Mouse (Mus musculus) heart, embryonic 12.5 days (tissue): ENCODE results near the gene Prss35. TPM values are rescaled to one million over a fixed set of nuclear protein-coding genes. Genes with fewer than 3 reads are reported as not detected.

Source experiments
- ATAC-seq: fragments of 200-750 bp; cut with Nextera tagmentation; 2 replicates; pipeline ENCODE4 v1.8.0; 2017; ENCODE audit warnings: moderate TSS enrichment, moderate library complexity; ENCODE audit not compliant: insufficient number of reproducible peaks, low FRiP score
- H3K27ac ChIP-seq: fragments of 300-500 bp; sonication (generic); 2 replicates; pipeline ENCODE4 v1.5.1; 2016; ENCODE audit warnings: mild to moderate bottlenecking, moderate library complexity; ENCODE audit not compliant: poor library complexity, severe bottlenecking
- H3K27me3 ChIP-seq: fragments of 300-500 bp; sonication (generic); replicated peaks from 2 replicates; pipeline ENCODE4 v1.6.1; 2016; ENCODE audit warnings: mild to moderate bottlenecking, moderate library complexity
- H3K36me3 ChIP-seq: fragments of 300-500 bp; sonication (generic); 2 replicates; pipeline ENCODE4 v1.6.1; 2016; ENCODE audit warnings: mild to moderate bottlenecking, moderate library complexity
- H3K4me1 ChIP-seq: fragments of 300-500 bp; sonication (generic); replicated peaks from 2 replicates; pipeline ENCODE4 v1.6.1; 2016; ENCODE audit warnings: mild to moderate bottlenecking
- H3K4me2 ChIP-seq: fragments of 300-500 bp; sonication (generic); 2 replicates; pipeline ENCODE4 v1.6.1; 2016; ENCODE audit warnings: mild to moderate bottlenecking, moderate library complexity
- H3K4me3 ChIP-seq: fragments of 300-500 bp; sonication (generic); 2 replicates; pipeline ENCODE4 v1.5.1; 2016; ENCODE audit warnings: mild to moderate bottlenecking
- H3K9ac ChIP-seq: fragments of 300-500 bp; sonication (generic); 2 replicates; pipeline ENCODE4 v1.6.1; 2016; ENCODE audit warnings: mild to moderate bottlenecking, moderate library complexity
- H3K9me3 ChIP-seq: fragments of 300-500 bp; sonication (generic); replicated peaks from 2 replicates; pipeline ENCODE4 v1.6.1; 2016; ENCODE audit warnings: mild to moderate bottlenecking, moderate library complexity
- WGBS: fragments of 180-500 bp; shearing (Covaris S2); methylation state at CpG from one replicate; pipeline ENCODE4 v1.1.7; 2016; 5-methylcytosine and 5-hydroxymethylcytosine counted together
- polyA plus RNA-seq: library from polyadenylated mRNA; unstranded; fragments of >200 nt; fragmentation: Nextera tagmentation; extraction: Ambion mirVana; gene quantifications from 2 replicates; pipeline ENCODE4 v1.2.1, GENCODE M21; 2016

Prss35 gene
- polyA plus RNA-seq, 1 experiment from 2014 or later, result 32.7 TPM

DNA sequence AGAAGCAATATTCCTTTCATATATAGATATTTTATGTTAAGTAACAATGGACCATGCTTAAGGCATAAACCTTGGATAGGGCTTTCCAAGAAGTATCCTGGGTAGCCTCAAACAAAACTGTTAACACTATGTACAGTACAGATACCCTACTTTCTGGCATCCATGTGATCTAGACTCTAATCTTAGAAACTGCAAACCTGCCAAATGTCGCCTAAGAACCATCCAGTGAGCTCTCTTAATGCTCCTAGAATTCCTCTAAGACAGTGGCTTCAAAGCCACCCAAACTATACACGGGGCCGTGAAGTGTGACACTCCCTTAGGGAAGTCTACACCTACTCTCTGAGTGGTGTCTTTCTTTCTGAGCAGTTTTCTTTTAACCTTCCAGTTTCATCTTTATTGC is 29.4 kb downstream of the Prss35 start:
- Histone ChIP-seq H3K27me3 (no peaks in the 10 kb centered on the region), H3K27ac (no peak overlapping the region), H3K4me1 (peaks cover 4% of the 10 kb centered on the region; the same call in 1 of the 2 replicates), H3K9me3 (no peaks in the 10 kb centered on the region), H3K9ac (no peak overlapping the region), H3K36me3 (peaks cover 32% of the 10 kb centered on the region), H3K4me3 (no peak overlapping the region), H3K4me2 (no peak overlapping the region)
- ATAC-seq, result no peak
- WGBS, result 56% methylated on average over 3 of the region's 3 CpGs

DNA sequence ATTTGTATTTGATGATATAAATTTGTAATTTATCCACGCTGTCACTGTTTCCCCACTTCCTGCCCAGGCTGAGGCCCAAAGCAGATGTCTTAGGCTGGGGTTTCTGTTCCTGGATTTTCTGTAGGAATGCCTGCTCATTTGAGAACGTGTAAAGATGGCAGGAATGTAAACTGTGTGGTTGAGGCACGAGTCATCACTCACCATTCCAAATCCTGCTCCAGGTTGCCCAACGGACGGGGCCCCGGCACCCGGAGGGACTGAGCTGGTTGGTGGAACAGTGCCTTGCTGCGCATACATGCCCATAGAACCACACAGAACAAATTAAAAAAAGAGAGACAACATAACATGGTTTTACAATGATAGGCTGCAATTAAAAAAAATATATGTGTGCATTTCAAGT is 30.5 kb downstream of the Prss35 start:
- ATAC-seq, result no peak
- H3K9me3 ChIP-seq, result no peaks in the 10 kb centered on the region
- no peak overlapping the region for H3K4me2 ChIP-seq
- 72% methylated on average over 8 of the region's 8 CpGs for WGBS
- peaks cover 4% of the 10 kb centered on the region; the same call in 1 of the 2 replicates for H3K4me1 ChIP-seq
- H3K27me3 ChIP-seq, result no peaks in the 10 kb centered on the region
- H3K4me3 ChIP-seq, result no peak overlapping the region
- no peak overlapping the region for H3K27ac ChIP-seq
- H3K36me3 ChIP-seq, result peaks cover 33% of the 10 kb centered on the region
- no peak overlapping the region for H3K9ac ChIP-seq

- H3K4me2 ChIP-seq, result no peak overlapping the region
- no peak overlapping the region for H3K4me3 ChIP-seq
- H3K36me3 ChIP-seq, result peaks cover 36% of the 10 kb centered on the region
- no peak for ATAC-seq
- H3K9me3 ChIP-seq, result no peaks in the 10 kb centered on the region
- no peaks in the 10 kb centered on the region for H3K27me3 ChIP-seq
- no peak overlapping the region for H3K27ac ChIP-seq
- WGBS, result 90% methylated on average over 6 of the region's 6 CpGs
- peaks cover 4% of the 10 kb centered on the region; the same call in 1 of the 2 replicates for H3K4me1 ChIP-seq
- H3K9ac ChIP-seq, result no peak overlapping the region
Measured at GRCm38 (mm10) chr9:86775374-86775773, 31.9 kb downstream of the Prss35 start.

DNA sequence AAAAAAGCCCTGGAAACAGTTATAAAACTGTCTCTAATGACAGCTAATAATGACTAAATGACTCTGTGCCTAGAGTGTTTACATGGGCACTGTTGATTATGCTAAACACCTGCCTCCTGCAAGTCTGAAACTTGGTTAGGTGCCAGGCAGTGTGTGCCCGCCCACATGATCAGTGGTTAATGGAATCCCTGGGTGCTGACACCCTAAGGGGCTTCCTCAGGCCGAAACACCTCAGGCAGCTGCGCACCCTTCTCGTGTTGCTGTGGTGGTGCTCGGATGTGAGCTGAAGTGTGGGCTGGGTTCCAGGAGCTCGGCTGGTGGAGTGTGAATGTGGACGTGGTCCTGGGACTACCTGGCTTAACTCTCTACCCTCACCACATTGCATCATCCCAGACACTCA is 33.9 kb downstream of the Prss35 start:
- ATAC-seq, result no peak
- Histone ChIP-seq H3K27ac (no peak overlapping the region), H3K36me3 (peaks cover 38% of the 10 kb centered on the region), H3K9me3 (no peaks in the 10 kb centered on the region), H3K27me3 (no peaks in the 10 kb centered on the region), H3K4me1 (peaks cover 4% of the 10 kb centered on the region; the same call in 1 of the 2 replicates), H3K4me2 (no peak overlapping the region), H3K9ac (no peak overlapping the region), H3K4me3 (no peak overlapping the region)
- 62% methylated on average over 7 of the region's 7 CpGs for WGBS

DNA sequence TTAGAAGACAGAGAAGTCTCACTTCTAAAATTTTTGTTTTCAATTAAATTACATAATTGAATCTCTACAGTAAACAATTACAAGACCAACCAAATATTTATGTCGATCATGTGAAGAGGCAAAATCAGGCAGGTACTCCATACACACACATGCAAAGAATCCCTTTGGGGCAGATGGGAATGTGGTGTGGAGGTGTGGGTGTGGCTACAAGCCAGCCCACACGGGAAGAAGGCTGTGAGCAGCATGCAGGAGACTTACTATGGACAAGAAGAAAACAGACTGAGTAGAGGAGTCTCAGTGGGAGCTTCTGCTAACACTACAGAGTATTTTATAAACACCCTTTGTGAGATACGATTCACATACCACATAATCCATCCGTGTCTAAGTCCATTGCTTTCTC is 34.8 kb downstream of the Prss35 start:
- Histone ChIP-seq H3K9me3 (no peaks in the 10 kb centered on the region), H3K27ac (no peak overlapping the region), H3K4me1 (peaks cover 4% of the 10 kb centered on the region; the same call in 1 of the 2 replicates), H3K4me2 (no peak overlapping the region), H3K36me3 (peaks cover 43% of the 10 kb centered on the region), H3K27me3 (no peaks in the 10 kb centered on the region), H3K9ac (no peak overlapping the region), H3K4me3 (no peak overlapping the region)
- no peak for ATAC-seq
- WGBS, result 68% methylated on average over 4 of the region's 4 CpGs

GRCm38 (mm10) chr9:86781426-86781825 is 38.0 kb downstream of the Prss35 start:
- no peak overlapping the region for H3K4me3 ChIP-seq
- H3K9ac ChIP-seq, result no peak overlapping the region
- H3K4me1 ChIP-seq, result no peaks in the 10 kb centered on the region
- no peak overlapping the region for H3K27ac ChIP-seq
- no peak overlapping the region for H3K4me2 ChIP-seq
- H3K36me3 ChIP-seq, result peaks cover 26% of the 10 kb centered on the region
- 81% methylated on average over 4 of the region's 4 CpGs for WGBS
- H3K9me3 ChIP-seq, result no peaks in the 10 kb centered on the region
- ATAC-seq, result no peak
- no peaks in the 10 kb centered on the region for H3K27me3 ChIP-seq

DNA sequence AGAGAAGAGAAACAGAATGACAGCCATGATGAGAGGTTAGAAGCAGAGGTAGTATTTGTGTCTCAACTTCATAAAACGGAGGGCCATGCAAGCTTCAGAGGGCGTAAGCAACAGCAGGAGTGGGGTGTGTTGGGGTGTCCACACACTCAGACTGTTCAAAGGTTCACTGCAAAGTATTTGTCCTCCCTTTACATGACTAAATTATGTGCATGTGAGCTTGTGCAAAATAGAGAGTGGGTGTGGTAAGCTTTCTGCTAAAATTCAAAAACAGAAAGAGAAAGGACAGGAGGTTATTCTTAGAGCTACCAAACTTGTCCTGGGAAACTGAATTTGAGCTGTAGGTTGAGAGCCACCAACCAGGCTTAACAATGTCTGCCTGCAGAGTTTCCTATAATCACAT is 39.4 kb downstream of the Prss35 start:
- Histone ChIP-seq H3K4me1 (no peaks in the 10 kb centered on the region), H3K4me2 (no peak overlapping the region), H3K36me3 (peaks cover 21% of the 10 kb centered on the region), H3K27ac (no peak overlapping the region), H3K27me3 (no peaks in the 10 kb centered on the region), H3K9ac (no peak overlapping the region), H3K9me3 (no peaks in the 10 kb centered on the region), H3K4me3 (no peak overlapping the region)
- no peak for ATAC-seq
- 84% methylated on average over 2 of the region's 2 CpGs for WGBS

GRCm38 (mm10) chr9:86789186-86789585 is 45.7 kb downstream of the Prss35 start:
- WGBS, result 77% methylated on average over 6 of the region's 6 CpGs
- peaks cover 21% of the 10 kb centered on the region for H3K36me3 ChIP-seq
- H3K4me1 ChIP-seq, result no peaks in the 10 kb centered on the region
- no peak overlapping the region for H3K4me2 ChIP-seq
- H3K9ac ChIP-seq, result no peak overlapping the region
- H3K27me3 ChIP-seq, result no peaks in the 10 kb centered on the region
- no peak for ATAC-seq
- H3K27ac ChIP-seq, result no peak overlapping the region
- H3K4me3 ChIP-seq, result no peak overlapping the region
- no peaks in the 10 kb centered on the region for H3K9me3 ChIP-seq

DNA sequence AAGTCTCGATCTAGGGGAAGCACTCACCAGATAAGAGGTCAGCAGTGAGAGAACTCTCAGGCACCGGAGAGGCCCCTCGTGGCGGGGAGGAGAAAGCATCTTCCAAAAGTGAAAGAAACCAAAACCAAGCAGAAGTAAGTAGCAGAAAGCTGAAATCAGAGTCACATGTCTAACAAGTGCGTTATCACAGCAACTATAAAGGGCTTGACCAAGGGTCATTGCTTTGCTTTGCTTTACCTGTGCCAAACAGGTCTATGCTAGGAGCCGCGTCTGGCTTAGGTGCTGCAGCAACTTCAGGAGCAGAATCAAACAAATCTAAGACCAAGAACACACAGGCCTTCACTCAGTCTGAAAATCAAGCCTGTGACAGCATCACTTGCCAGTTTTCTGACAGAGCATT is 48.5 kb downstream of the Prss35 start:
- no peak for ATAC-seq
- whole genome bisulfite sequencing, result 63% methylated on average over 7 of the region's 7 CpGs
- Histone ChIP-seq H3K4me2 (no peak overlapping the region), H3K36me3 (peaks cover 21% of the 10 kb centered on the region), H3K4me1 (no peaks in the 10 kb centered on the region), H3K27me3 (no peaks in the 10 kb centered on the region), H3K4me3 (no peak overlapping the region), H3K9me3 (no peaks in the 10 kb centered on the region), H3K9ac (no peak overlapping the region), H3K27ac (no peak overlapping the region)

GRCm38 (mm10) chr9:86795236-86795635 is 51.8 kb downstream of the Prss35 start:
- no peak overlapping the region for H3K9ac ChIP-seq
- no peak overlapping the region for H3K27ac ChIP-seq
- H3K4me2 ChIP-seq, result no peak overlapping the region
- no peak overlapping the region for H3K4me3 ChIP-seq
- no peaks in the 10 kb centered on the region for H3K9me3 ChIP-seq
- H3K4me1 ChIP-seq, result peaks cover 4% of the 10 kb centered on the region; the same call in 1 of the 2 replicates
- no peak for ATAC-seq
- H3K27me3 ChIP-seq, result no peaks in the 10 kb centered on the region
- 77% methylated on average over 3 of the region's 3 CpGs for WGBS
- peaks cover 29% of the 10 kb centered on the region for H3K36me3 ChIP-seq

GRCm38 (mm10) chr9:86797553-86797952 is 54.1 kb downstream of the Prss35 start:
- no peak overlapping the region for H3K4me2 ChIP-seq
- H3K9me3 ChIP-seq, result no peaks in the 10 kb centered on the region
- no peak overlapping the region for H3K27ac ChIP-seq
- peaks cover 16% of the 10 kb centered on the region for H3K36me3 ChIP-seq
- no peak for ATAC-seq
- 89% methylated on average over 4 of the region's 4 CpGs for WGBS
- H3K4me1 ChIP-seq, result peaks cover 4% of the 10 kb centered on the region; the same call in 1 of the 2 replicates
- H3K4me3 ChIP-seq, result no peak overlapping the region
- no peak overlapping the region for H3K9ac ChIP-seq
- no peaks in the 10 kb centered on the region for H3K27me3 ChIP-seq

GRCm38 (mm10) chr9:86798129-86798528 is 54.7 kb downstream of the Prss35 start:
- Histone ChIP-seq H3K4me3 (no peak overlapping the region), H3K27ac (no peak overlapping the region), H3K4me2 (no peak overlapping the region), H3K9me3 (no peaks in the 10 kb centered on the region), H3K27me3 (no peaks in the 10 kb centered on the region), H3K4me1 (peaks cover 4% of the 10 kb centered on the region; the same call in 1 of the 2 replicates), H3K36me3 (peaks cover 14% of the 10 kb centered on the region), H3K9ac (no peak overlapping the region)
- ATAC-seq, result no peak
- WGBS, result 80% methylated on average over 5 of the region's 5 CpGs
